ENCODE assay signal across 13 mouse cellular contexts in genomic region chr10:88708671-88709523, GRCm38 (mm10). TPM values are rescaled to one million over a fixed set of nuclear protein-coding genes. Genes with fewer than 3 reads are reported as not detected.
DNase-seq lines count a peak whose midpoint lies in the region; ATAC-seq and TF ChIP-seq lines count a peak whose summit lies in the region.
"Had no signal": no experiment of that assay in that cellular context is flagged by ENCODE, and none has a peak within 500 bp of the region (broad histone marks: within the 10 kb centered on the region; RNA-seq: fewer than 3 reads in every experiment).

No protein-coding gene starts in this region.

- intact Hi-C loops in left cerebral cortex, postnatal 25 days (cut with DNase I) = loop anchor here (5.0 kb wide), 1 partner anchor 87 kb away; no protein-coding TSS in a partner anchor

- H3K27me3 ChIP-seq in hindbrain, embryonic 10.5 days (ENCODE audit: insufficient read depth, poor library complexity, severe bottlenecking) = no peaks in the 10 kb centered on the region
- no peaks in the 10 kb centered on the region for H3K27me3 ChIP-seq in hindbrain, embryonic 16.5 days (replicated peaks; ENCODE audit: control insufficient read depth, insufficient read depth, low read length)
- H3K27me3 ChIP-seq: embryonic facial prominence, embryonic 13.5 days; midbrain, embryonic 13.5 days had no signal

- DNase-seq in hindbrain, embryonic 10.5 days (ENCODE audit: low spot score) = peak; percentile 18
- peak; percentile 17 for DNase-seq in CD4-positive, CD25-positive, alpha-beta regulatory T cell, adult 2 months (ENCODE audit: low read depth, low spot score)
- peak; percentile 57 for DNase-seq in brain, embryonic 14.5 days (ENCODE audit: low read depth)
- peak; percentile 65 to 88 for DNase-seq in left cerebral cortex, postnatal 25 days (ENCODE audit: low spot score in 2 of 2)
- no peak for DNase-seq in ovary, postnatal 10 days (ENCODE audit: low spot score)
- DNase-seq in heart, adult 9 months (ENCODE audit: low spot score in 2 of 2) = no peak
- no peak for DNase-seq in kidney, adult 8-10 months

- H3K9ac ChIP-seq in hindbrain, embryonic 16.5 days (ENCODE audit: low read depth, low read length) = no peak overlapping the region
- H3K9ac ChIP-seq: embryonic facial prominence, embryonic 13.5 days; midbrain, embryonic 13.5 days had no signal

- H3K9me3 ChIP-seq in hindbrain, embryonic 10.5 days = 0 out of 2 replicates have a peak, but pooled peaks cover 2% of the 10 kb centered on the region
- no peaks in the 10 kb centered on the region for H3K9me3 ChIP-seq in hindbrain, embryonic 16.5 days (ENCODE audit: control insufficient read depth, low read length)
- H3K9me3 ChIP-seq: embryonic facial prominence, embryonic 13.5 days; heart, embryonic 10.5 days; midbrain, embryonic 13.5 days had no signal

- no peaks in the 10 kb centered on the region for H3K36me3 ChIP-seq in hindbrain, embryonic 10.5 days
- no peaks in the 10 kb centered on the region for H3K36me3 ChIP-seq in hindbrain, embryonic 16.5 days (ENCODE audit: control insufficient read depth, insufficient read depth, low read length)
- H3K36me3 ChIP-seq: embryonic facial prominence, embryonic 13.5 days; heart, embryonic 10.5 days; midbrain, embryonic 13.5 days had no signal

- no peaks in the 10 kb centered on the region for H3K4me1 ChIP-seq in hindbrain, embryonic 10.5 days (replicated peaks)
- no peaks in the 10 kb centered on the region for H3K4me1 ChIP-seq in hindbrain, embryonic 16.5 days (ENCODE audit: control insufficient read depth, insufficient read depth, low read depth, low read length)
- H3K4me1 ChIP-seq: embryonic facial prominence, embryonic 13.5 days; heart, embryonic 10.5 days; midbrain, embryonic 13.5 days had no signal

- no peak overlapping the region for H3K4me3 ChIP-seq in hindbrain, embryonic 10.5 days
- no peak overlapping the region for H3K4me3 ChIP-seq in hindbrain, embryonic 16.5 days (ENCODE audit: low read length)
- H3K4me3 ChIP-seq: embryonic facial prominence, embryonic 13.5 days; heart, embryonic 10.5 days; midbrain, embryonic 13.5 days had no signal

- no peak for TF ChIP-seq POLR2A in brain, embryonic 14.5 days (IDR thresholded peaks at IDR 0.05; ENCODE audit: borderline replicate concordance, extremely low read depth, insufficient read depth, insufficient read length, poor library complexity, severe bottlenecking)

- TF ChIP-seq CTCF in brain, embryonic 14.5 days (IDR thresholded peaks at IDR 0.05; ENCODE audit: borderline replicate concordance, extremely low read depth, insufficient read depth, insufficient read length) = no peak

- 61% methylated on average over 10 of the region's 10 CpGs for WGBS in hindbrain, embryonic 10.5 days
- 57% methylated on average over 10 of the region's 10 CpGs for WGBS in hindbrain, embryonic 16.5 days

- H3K27ac ChIP-seq in hindbrain, embryonic 10.5 days = no peak overlapping the region
- no peak overlapping the region for H3K27ac ChIP-seq in hindbrain, embryonic 16.5 days (ENCODE audit: low read depth, low read length)
- H3K27ac ChIP-seq: embryonic facial prominence, embryonic 13.5 days; heart, embryonic 10.5 days; midbrain, embryonic 13.5 days had no signal

- no peak for ATAC-seq in hindbrain, embryonic 16.5 days
- ATAC-seq: activated CD4-positive, CD25-positive, alpha-beta regulatory T cell, adult 4 months; midbrain, embryonic 13.5 days had no signal

- H3K4me2 ChIP-seq in hindbrain, embryonic 16.5 days (ENCODE audit: low read length) = no peak overlapping the region
- H3K4me2 ChIP-seq: embryonic facial prominence, embryonic 13.5 days; midbrain, embryonic 13.5 days had no signal

RNA-seq across cellular contexts. Expression of gene Arl1, which starts 21.8 kb away (rescaled TPM):
- polyA plus RNA-seq in hindbrain, embryonic 10.5 days (2016; fragmentation: Nextera tagmentation; extraction: Ambion mirVana) = 143 and 160 TPM in 2 replicates
- 157 and 166 TPM in 2 replicates for polyA plus RNA-seq in hindbrain, embryonic 16.5 days (2015; fragmentation: Nextera tagmentation; extraction: Ambion mirVana)
- 67.1 and 67.9 TPM in 2 replicates for polyA plus RNA-seq in brain, embryonic 14.5 days (2012; rRNA removed)
- total RNA-seq in left cerebral cortex, postnatal 25 days (2021) = 100 to 1,000 TPM; 125 to 129 TPM

RNA-seq across cellular contexts. Expression of gene Spic, which starts 24.1 kb away (rescaled TPM):
- not detected in 2 replicates for polyA plus RNA-seq in hindbrain, embryonic 10.5 days (2016; fragmentation: Nextera tagmentation; extraction: Ambion mirVana)
- polyA plus RNA-seq in hindbrain, embryonic 16.5 days (2015; fragmentation: Nextera tagmentation; extraction: Ambion mirVana) = 0.24 and 0.28 TPM in 2 replicates
- polyA plus RNA-seq in brain, embryonic 14.5 days (2012; rRNA removed) = 0.15 TPM in 1 of 2 replicates, not detected in the other
- total RNA-seq in left cerebral cortex, postnatal 25 days (2021) = not detected
- total RNA-seq: left cerebral cortex, adult 8-10 months had no signal
- polyA plus RNA-seq: embryonic facial prominence, embryonic 13.5 days; heart, embryonic 10.5 days; midbrain, embryonic 13.5 days had no signal

Comparison
In these comparisons a context has a peak if more than half of its experiments do, and no peak if none do; other contexts are left out.
1. DNase-seq: peak in hindbrain, embryonic 10.5 days (single experiment), CD4-positive, CD25-positive, alpha-beta regulatory T cell, adult 2 months (single experiment), brain, embryonic 14.5 days (single experiment) and left cerebral cortex, postnatal 25 days (2 of 2); none in ovary, postnatal 10 days (single experiment), heart, adult 9 months (0 of 2) and kidney, adult 8-10 months (0 of 2).